Comparison of ENCODE assay signal across 16 mouse cellular contexts in the genomic region with DNA sequence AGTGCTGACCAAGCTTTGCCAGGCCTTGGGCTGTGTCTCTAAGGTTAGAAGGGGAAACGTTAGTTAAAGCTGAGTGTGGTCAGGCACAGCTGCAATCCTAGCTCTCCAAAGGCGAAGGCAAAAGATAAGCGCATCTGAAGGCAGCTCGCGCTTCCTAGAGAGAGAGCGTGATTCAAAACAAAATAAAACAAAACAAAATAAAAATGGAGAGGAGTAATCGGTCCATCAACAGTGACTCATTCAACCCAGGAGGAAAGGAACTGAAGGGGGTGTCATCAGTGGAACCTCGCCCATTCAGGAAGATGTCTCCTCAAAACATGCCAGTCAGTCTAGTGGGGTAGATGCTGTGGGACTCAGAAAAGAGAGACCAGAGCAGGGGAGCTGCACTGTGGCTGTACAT. TPM values are rescaled to one million over a fixed set of nuclear protein-coding genes. Genes with fewer than 3 reads are reported as not detected.
"Had no signal": no experiment of that assay in that cellular context is flagged by ENCODE, and none has a peak within 500 bp of the region (broad histone marks: within the 10 kb centered on the region; RNA-seq: fewer than 3 reads in every experiment).

No protein-coding gene starts in this region.

- H3K9me3 ChIP-seq: limb, embryonic 15.5 days; lung, embryonic 15.5 days; midbrain, embryonic 12.5 days had no signal

- H3K4me1 ChIP-seq: limb, embryonic 15.5 days; lung, embryonic 15.5 days; midbrain, embryonic 12.5 days had no signal

- H3K9ac ChIP-seq: limb, embryonic 15.5 days; lung, embryonic 15.5 days; midbrain, embryonic 12.5 days had no signal

- H3K36me3 ChIP-seq: limb, embryonic 15.5 days; lung, embryonic 15.5 days; midbrain, embryonic 12.5 days had no signal

- H3K27ac ChIP-seq: limb, embryonic 15.5 days; lung, embryonic 15.5 days; midbrain, embryonic 12.5 days had no signal

- DNase-seq: kidney, adult 18-20 months; kidney, postnatal 10 days; lung, postnatal 14 days; right cerebral cortex, postnatal 14 days; thymus, adult 2 months; thymus, postnatal 25 days had no signal

- H3K4me3 ChIP-seq: limb, embryonic 15.5 days; lung, embryonic 15.5 days; midbrain, embryonic 12.5 days had no signal

- H3K4me2 ChIP-seq: limb, embryonic 15.5 days; lung, embryonic 15.5 days; midbrain, embryonic 12.5 days had no signal

- ATAC-seq: midbrain, embryonic 16.5 days had no signal

- H3K27me3 ChIP-seq: limb, embryonic 15.5 days; lung, embryonic 15.5 days; midbrain, embryonic 12.5 days had no signal

RNA-seq across cellular contexts. Expression of a gene that starts 4.9 kb away (rescaled TPM):
- total RNA-seq: layer of hippocampus, postnatal 25 days; left cerebral cortex, adult 8-10 months; left cerebral cortex, postnatal 25 days had no signal
- polyA plus RNA-seq: kidney, embryonic 14.5 days; limb, embryonic 11.5 days; limb, embryonic 15.5 days; lung, embryonic 15.5 days; midbrain, embryonic 12.5 days; midbrain, embryonic 16.5 days; neural tube, embryonic 14.5 days had no signal

RNA-seq across cellular contexts. Expression of a gene that starts 39.8 kb away (rescaled TPM):
- polyA plus RNA-seq: neural tube, embryonic 14.5 days had no signal

RNA-seq across cellular contexts. Expression of a gene that starts 55.4 kb away (rescaled TPM):
- polyA plus RNA-seq: midbrain, embryonic 16.5 days; neural tube, embryonic 14.5 days had no signal
